Mouse (Mus musculus): ENCODE results near the gene Snx22. TPM values are rescaled to one million over a fixed set of nuclear protein-coding genes. Genes with fewer than 3 reads are reported as not detected.
A peak's percentile ranks its signal among the peaks of the same experiment; 100 is the strongest.

Gene Snx22
- total and polyA plus RNA-seq, 3 experiments, result 0.43 to 10.1 TPM; not detected in 1

DNA sequence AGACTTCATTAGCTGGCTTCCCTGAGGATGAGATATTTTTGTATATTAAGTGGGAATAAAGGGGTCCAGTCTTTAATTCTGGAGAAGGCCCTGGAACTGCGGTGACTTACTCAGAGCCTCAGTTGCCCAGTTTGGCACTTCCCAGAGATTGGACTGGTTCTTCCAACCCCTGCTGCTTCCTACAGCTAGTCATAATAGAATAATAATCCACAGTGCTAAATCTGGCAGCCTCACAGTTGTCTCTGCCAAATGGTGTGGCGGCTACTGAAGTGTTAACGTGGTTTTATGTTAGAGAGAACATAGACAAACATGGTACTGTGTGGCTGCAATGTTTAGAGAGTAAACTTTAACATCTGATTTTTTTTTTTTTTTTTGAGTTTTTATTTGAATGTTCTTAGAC, 7.9 kb downstream of the Snx22 start:
- DNase-seq (ENCODE audit: low read depth, low spot score), result no peak
- H3K27ac ChIP-seq (ENCODE audit: control insufficient read depth, low read depth, low read length), result no peak overlapping the region
- H3K27me3 ChIP-seq (ENCODE audit: control insufficient read depth in 1 of 2, insufficient read depth in 2 of 2, low read length in 2 of 2), result no peaks in the 10 kb centered on the region
- H3K4me1 ChIP-seq (ENCODE audit: control insufficient read depth in 1 of 2, insufficient read depth in 2 of 2, low read length in 2 of 2), result peaks cover 3 to 7% of the 10 kb centered on the region in 2 experiments; a peak in 3 of 4 replicates
- H3K4me3 ChIP-seq (ENCODE audit: control insufficient read depth in 1 of 2, insufficient read depth in 1 of 2, low read depth in 2 of 2, low read length in 2 of 2), result no peak overlapping the region; a peak in 1 of 4 replicates
- H3K9ac ChIP-seq (ENCODE audit: control insufficient read depth, low read depth, low read length, poor library complexity, severe bottlenecking), result no peak overlapping the region
- no peaks in the 10 kb centered on the region for H3K9me3 ChIP-seq (replicated peaks; ENCODE audit: insufficient read depth, low read length)
- H3K79me2 ChIP-seq (ENCODE audit: control insufficient read depth, insufficient read depth, low read length, poor library complexity), result peaks cover 14% of the 10 kb centered on the region
- TF ChIP-seq MAFK (IDR thresholded peaks at IDR 0.05; ENCODE audit: borderline replicate concordance, low read depth, low read length) (no peak), ZMIZ1 (IDR thresholded peaks at IDR 0.05; ENCODE audit: low read depth, low read length) (no peak), USF1 (IDR thresholded peaks at IDR 0.05; ENCODE audit: low read depth, low read length) (no peak), MYC (IDR thresholded peaks at IDR 0.05; ENCODE audit: low read depth, low read length) (no peak), MAX (IDR thresholded peaks at IDR 0.05; ENCODE audit: low read length) (no peak), RCOR1 (IDR thresholded peaks at IDR 0.05; ENCODE audit: low read depth, low read length) (no peak), TBP (IDR thresholded peaks at IDR 0.05; ENCODE audit: low read depth, low read length) (no peak), CHD1 (IDR thresholded peaks at IDR 0.05; ENCODE audit: low read depth, low read length) (no peak), RAD21 (IDR thresholded peaks at IDR 0.05; ENCODE audit: low read depth, low read length) (no peak), USF2 (IDR thresholded peaks at IDR 0.05; ENCODE audit: borderline replicate concordance in 1 of 2, insufficient read depth in 1 of 2, low read depth in 1 of 2, low read length in 2 of 2) (no peak), BHLHE40 (IDR thresholded peaks at IDR 0.05; ENCODE audit: borderline replicate concordance, low read depth, low read length) (no peak)
- peaks cover 8 to 9% of the 10 kb centered on the region in 2 experiments for H3K36me3 ChIP-seq (ENCODE audit: control insufficient read depth in 1 of 2, insufficient read depth in 2 of 2, low read length in 2 of 2)

DNA sequence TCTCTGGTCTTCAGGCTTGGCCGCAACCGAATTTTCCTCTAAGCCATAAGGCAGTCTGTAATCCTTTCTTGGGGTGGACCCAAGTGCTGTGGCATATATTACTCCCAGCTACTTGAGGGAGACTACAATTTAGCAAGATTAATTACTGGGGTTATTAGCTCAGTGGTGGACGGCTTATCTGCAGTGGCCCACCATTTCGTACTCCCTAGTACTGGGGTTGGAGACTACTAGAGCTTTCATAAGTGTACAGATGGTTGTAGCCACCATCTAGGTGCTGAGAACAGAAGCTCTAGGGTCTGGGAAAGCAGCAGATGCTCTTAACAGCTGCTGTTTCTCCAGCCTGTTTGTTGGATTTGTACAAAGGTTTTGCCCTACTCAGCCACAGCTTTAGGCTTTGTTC, 8.5 kb downstream of the Snx22 start:
- H3K79me2 ChIP-seq (ENCODE audit: control insufficient read depth, insufficient read depth, low read length, poor library complexity), result peaks cover 14% of the 10 kb centered on the region
- H3K27me3 ChIP-seq (ENCODE audit: control insufficient read depth in 1 of 2, insufficient read depth in 2 of 2, low read length in 2 of 2), result no peaks in the 10 kb centered on the region
- TF ChIP-seq GATA1 (IDR thresholded peaks at IDR 0.05; ENCODE audit: low read depth, low read length), result 0 out of 2 replicates have a peak, but pooled peaks have one; percentile 7
- TF ChIP-seq RCOR1 (IDR thresholded peaks at IDR 0.05; ENCODE audit: low read depth, low read length), result no peak
- no peak overlapping the region for H3K27ac ChIP-seq (ENCODE audit: control insufficient read depth, low read depth, low read length)
- peak; percentile 42 for DNase-seq (ENCODE audit: low read depth, low spot score)
- peak overlapping the region; percentile 91 to 97 for H3K4me3 ChIP-seq (ENCODE audit: control insufficient read depth in 1 of 2, insufficient read depth in 1 of 2, low read depth in 2 of 2, low read length in 2 of 2)
- H3K9ac ChIP-seq (ENCODE audit: control insufficient read depth, low read depth, low read length, poor library complexity, severe bottlenecking), result peak overlapping the region; percentile 90
- H3K36me3 ChIP-seq (ENCODE audit: control insufficient read depth in 1 of 2, insufficient read depth in 2 of 2, low read length in 2 of 2), result peaks cover 8 to 9% of the 10 kb centered on the region in 2 experiments
- peaks cover 3 to 7% of the 10 kb centered on the region in 2 experiments; a peak in 3 of 4 replicates for H3K4me1 ChIP-seq (ENCODE audit: control insufficient read depth in 1 of 2, insufficient read depth in 2 of 2, low read length in 2 of 2)
- H3K9me3 ChIP-seq (replicated peaks; ENCODE audit: insufficient read depth, low read length), result no peaks in the 10 kb centered on the region

DNA sequence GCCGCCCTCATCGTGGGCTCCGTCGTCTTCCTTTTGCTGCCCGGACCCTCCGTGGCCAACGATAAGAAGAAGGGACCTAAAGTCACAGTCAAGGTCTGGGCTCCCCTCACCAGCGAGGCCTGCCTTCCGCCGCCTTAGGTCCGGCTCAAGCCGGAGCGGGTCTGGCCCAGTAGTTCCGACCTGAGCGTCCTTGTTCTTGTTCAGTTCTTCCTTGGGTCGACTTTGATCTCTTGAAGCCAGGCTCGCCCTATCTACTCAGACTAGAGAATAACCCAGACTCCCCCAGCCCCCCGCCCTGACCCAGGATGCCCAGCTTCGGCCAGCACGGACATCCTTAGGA, 9.2 kb downstream of the Snx22 start:
- Histone ChIP-seq H3K9ac (ENCODE audit: control insufficient read depth, low read depth, low read length, poor library complexity, severe bottlenecking) (peak overlapping the region; percentile 90), H3K36me3 (ENCODE audit: control insufficient read depth in 1 of 2, insufficient read depth in 2 of 2, low read length in 2 of 2) (peaks cover 8 to 9% of the 10 kb centered on the region in 2 experiments), H3K27ac (ENCODE audit: control insufficient read depth, low read depth, low read length) (peak overlapping the region; percentile 58), H3K27me3 (ENCODE audit: control insufficient read depth in 1 of 2, insufficient read depth in 2 of 2, low read length in 2 of 2) (no peaks in the 10 kb centered on the region), H3K79me2 (ENCODE audit: control insufficient read depth, insufficient read depth, low read length, poor library complexity) (peaks cover 14% of the 10 kb centered on the region), H3K9me3 (replicated peaks; ENCODE audit: insufficient read depth, low read length) (no peaks in the 10 kb centered on the region), H3K4me3 (ENCODE audit: control insufficient read depth in 1 of 2, insufficient read depth in 1 of 2, low read depth in 2 of 2, low read length in 2 of 2) (peak overlapping the region; percentile 91 to 97), H3K4me1 (ENCODE audit: control insufficient read depth in 1 of 2, insufficient read depth in 2 of 2, low read length in 2 of 2) (peaks cover 3 to 7% of the 10 kb centered on the region in 2 experiments; a peak in 3 of 4 replicates)
- DNase-seq (ENCODE audit: low read depth, low spot score), result no peak
- TF ChIP-seq MEF2A (IDR thresholded peaks at IDR 0.05; ENCODE audit: extremely low read depth, insufficient replicate concordance, low read depth, low read length, poor library complexity, severe bottlenecking) (0 out of 2 replicates have a peak, but pooled peaks have one; percentile 8), MAFK (IDR thresholded peaks at IDR 0.05; ENCODE audit: borderline replicate concordance, low read depth, low read length) (no peak)

Data from MEL (cell line).